Mouse (Mus musculus) forebrain, embryonic 11.5 days (tissue): ENCODE measurements around the gene Taf3. TPM values are rescaled to one million over a fixed set of nuclear protein-coding genes. Genes with fewer than 3 reads are reported as not detected.

Source experiments
- ATAC-seq: fragments of 200-750 bp; cut with Nextera tagmentation; replicated peaks from 2 replicates; pipeline ENCODE4 v1.8.0; 2017; ENCODE audit warnings: moderate TSS enrichment; ENCODE audit not compliant: low FRiP score
- DNase-seq: peaks from one replicate; pipeline ENCODE4 v3.0.0-alpha.2; 2017; ENCODE audit warnings: low spot score
- H3K27ac ChIP-seq: fragments of 300-500 bp; sonication (generic); 2 replicates; pipeline ENCODE4 v1.5.1; 2014; ENCODE audit warnings: low read depth, low read length
- H3K27me3 ChIP-seq: fragments of 300-500 bp; sonication (generic); 2 replicates; pipeline ENCODE4 v1.6.1; 2014; ENCODE audit warnings: mild to moderate bottlenecking, low read length, mixed read lengths; ENCODE audit not compliant: control insufficient read depth, insufficient read depth
- H3K36me3 ChIP-seq: fragments of 300-500 bp; sonication (generic); 2 replicates; pipeline ENCODE4 v1.6.1; 2014; ENCODE audit warnings: mild to moderate bottlenecking, low read length, moderate library complexity, mixed read lengths; ENCODE audit not compliant: control insufficient read depth, insufficient read depth
- H3K4me1 ChIP-seq: fragments of 300-500 bp; sonication (generic); replicated peaks from 2 replicates; pipeline ENCODE4 v1.6.1; 2014; ENCODE audit warnings: low read length, mixed read lengths; ENCODE audit not compliant: control insufficient read depth, insufficient read depth
- H3K4me2 ChIP-seq: fragments of 300-500 bp; sonication (generic); 2 replicates; pipeline ENCODE4 v1.6.1; 2014; ENCODE audit warnings: low read depth, mild to moderate bottlenecking, low read length, moderate library complexity, mixed read lengths; ENCODE audit not compliant: severe bottlenecking
- H3K4me3 ChIP-seq: fragments of 300-500 bp; sonication (generic); 2 replicates; pipeline ENCODE4 v1.5.1; 2014; ENCODE audit warnings: low read depth, low read length
- H3K9ac ChIP-seq: fragments of 300-500 bp; sonication (generic); 2 replicates; pipeline ENCODE4 v1.6.1; 2014; ENCODE audit warnings: low read length
- H3K9me3 ChIP-seq: fragments of 300-500 bp; sonication (generic); 2 replicates; pipeline ENCODE4 v1.6.1; 2016; ENCODE audit warnings: low read length, mixed read lengths; ENCODE audit not compliant: control insufficient read depth
- WGBS: fragments of 180-500 bp; shearing (Covaris S2); extraction: QIAGEN DNeasy Blood & Tissue Kit; methylation state at CpG from one replicate; pipeline ENCODE4 v1.1.7; 2014; 5-methylcytosine and 5-hydroxymethylcytosine counted together
- polyA plus RNA-seq: library from polyadenylated mRNA; unstranded; fragments of >200 nt; fragmentation: Nextera tagmentation; extraction: Ambion mirVana; gene quantifications from 2 replicates; pipeline ENCODE4 v1.2.1, GENCODE M21; 2014

Taf3 gene
- polyA plus RNA-seq, 1 experiment from 2014 or later, result 18.8 TPM

- H3K9me3 ChIP-seq, result no peaks in the 10 kb centered on the region
- DNase-seq (no peak), ATAC-seq (no peak)
- no peaks in the 10 kb centered on the region for H3K36me3 ChIP-seq
- H3K4me1 ChIP-seq, result no peaks in the 10 kb centered on the region
- H3K9ac ChIP-seq, result no peak overlapping the region
- no peak overlapping the region for H3K4me2 ChIP-seq
- 77% methylated on average over 12 of the region's 12 CpGs for WGBS
- H3K27me3 ChIP-seq, result peaks cover 23% of the 10 kb centered on the region
- no peak overlapping the region for H3K4me3 ChIP-seq
- no peak overlapping the region for H3K27ac ChIP-seq
Observed at GRCm38 (mm10) chr2:9867092-9867825, 181.1 kb downstream of the Taf3 start.

Other genes starting within 250 kb of the Taf3 start
- gene 4930412O13Rik, start 167.3 kb downstream of the Taf3 start, polyA plus RNA-seq, result not detected in 2 replicates
- not detected in 2 replicates for gene 9230102O04Rik, start 159.1 kb downstream of the Taf3 start, polyA plus RNA-seq
- 3.4 and 4.2 TPM in 2 replicates for gene Gata3, start 158.6 kb downstream of the Taf3 start, polyA plus RNA-seq
- gene Atp5c1, start 31.9 kb upstream of the Taf3 start, polyA plus RNA-seq, result 474 and 504 TPM in 2 replicates
- gene Kin, start 32.0 kb upstream of the Taf3 start, polyA plus RNA-seq, result 40.2 and 40.4 TPM in 2 replicates
- 0.12 and 0.16 TPM in 2 replicates for gene Itih2, start 82.8 kb upstream of the Taf3 start, polyA plus RNA-seq
- gene Itih5, start 105.0 kb upstream of the Taf3 start, polyA plus RNA-seq, result 3.5 and 3.7 TPM in 2 replicates